Mouse (Mus musculus): ENCODE data around the gene Rab40c. TPM values are rescaled to one million over a fixed set of nuclear protein-coding genes. Genes with fewer than 3 reads are reported as not detected.
A peak's percentile ranks its signal among the peaks of the same experiment; 100 is the strongest.

The Rab40c gene
- polyA plus RNA-seq, 1 experiment = 43.4 TPM

DNA sequence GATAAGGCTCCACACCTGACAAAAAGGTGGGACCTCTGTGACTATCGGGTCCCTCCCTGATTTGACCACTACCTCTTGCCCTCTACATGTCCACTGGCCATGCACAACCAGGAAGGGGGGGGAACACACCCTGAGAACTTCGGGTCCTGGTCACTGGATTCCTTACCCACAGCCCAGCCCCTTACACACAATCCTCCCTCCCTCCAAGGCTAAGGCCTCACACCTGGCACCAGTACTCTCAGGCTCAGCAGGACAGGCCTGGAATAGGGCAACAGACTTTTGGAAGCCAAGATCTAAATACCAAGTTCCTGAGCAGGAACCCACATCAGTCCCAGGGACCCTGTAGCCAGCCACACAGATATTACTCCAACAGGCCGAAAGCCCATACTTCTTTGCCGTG is 80.6 kb downstream of the Rab40c start:
- Histone ChIP-seq H3K36me3 (ENCODE audit: control insufficient read depth, insufficient read depth, low read length) (peaks cover 35% of the 10 kb centered on the region), H3K27ac (ENCODE audit: insufficient read depth, low read depth, low read length) (peak overlapping the region; percentile 10; the same call in 1 of the 2 replicates), H3K27me3 (ENCODE audit: control insufficient read depth, insufficient read depth, low read length) (no peaks in the 10 kb centered on the region), H3K4me3 (ENCODE audit: low read depth, low read length) (no peak overlapping the region), H3K4me1 (ENCODE audit: control insufficient read depth, insufficient read depth, insufficient read length, low read length) (peaks cover 45% of the 10 kb centered on the region)
- TF ChIP-seq CTCF (IDR thresholded peaks at IDR 0.05; ENCODE audit: extremely low read depth, insufficient read length, insufficient replicate concordance, low read depth, low read length) (no peak), POLR2A (IDR thresholded peaks at IDR 0.05; ENCODE audit: low read depth, low read length) (no peak)
- WGBS = 82% methylated on average over 4 of the region's 4 CpGs

DNA sequence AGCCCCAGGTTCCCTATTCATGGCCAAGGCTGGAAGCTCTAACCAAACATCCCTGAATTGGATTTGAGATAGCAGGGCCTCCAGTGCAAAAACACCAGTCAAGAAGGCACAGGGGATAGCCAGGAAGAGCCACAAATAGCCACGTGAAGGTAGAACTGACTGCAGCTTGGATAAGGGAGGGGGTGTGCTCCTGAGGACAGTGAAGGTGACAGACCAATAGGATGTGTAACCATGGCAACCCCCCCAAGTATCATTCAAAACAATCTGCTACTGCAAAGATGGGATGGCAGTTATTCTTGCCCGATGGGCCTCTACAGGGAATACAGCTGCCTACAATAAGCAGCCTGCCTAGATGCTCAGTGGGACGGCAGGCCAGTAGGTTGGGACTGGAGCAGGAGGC is 82.0 kb downstream of the Rab40c start:
- no peaks in the 10 kb centered on the region for H3K27me3 ChIP-seq (ENCODE audit: control insufficient read depth, insufficient read depth, low read length)
- WGBS = 80% methylated on average over 3 of the region's 3 CpGs
- peaks cover 39% of the 10 kb centered on the region for H3K4me1 ChIP-seq (ENCODE audit: control insufficient read depth, insufficient read depth, insufficient read length, low read length)
- no peak overlapping the region for H3K4me3 ChIP-seq (ENCODE audit: low read depth, low read length)
- TF ChIP-seq POLR2A (IDR thresholded peaks at IDR 0.05; ENCODE audit: low read depth, low read length) (no peak), CTCF (IDR thresholded peaks at IDR 0.05; ENCODE audit: extremely low read depth, insufficient read length, insufficient replicate concordance, low read depth, low read length) (no peak)
- 0 out of 2 replicates have a peak overlapping the region, but pooled peaks have one; percentile 4 for H3K27ac ChIP-seq (ENCODE audit: insufficient read depth, low read depth, low read length)
- peaks cover 35% of the 10 kb centered on the region for H3K36me3 ChIP-seq (ENCODE audit: control insufficient read depth, insufficient read depth, low read length)

DNA sequence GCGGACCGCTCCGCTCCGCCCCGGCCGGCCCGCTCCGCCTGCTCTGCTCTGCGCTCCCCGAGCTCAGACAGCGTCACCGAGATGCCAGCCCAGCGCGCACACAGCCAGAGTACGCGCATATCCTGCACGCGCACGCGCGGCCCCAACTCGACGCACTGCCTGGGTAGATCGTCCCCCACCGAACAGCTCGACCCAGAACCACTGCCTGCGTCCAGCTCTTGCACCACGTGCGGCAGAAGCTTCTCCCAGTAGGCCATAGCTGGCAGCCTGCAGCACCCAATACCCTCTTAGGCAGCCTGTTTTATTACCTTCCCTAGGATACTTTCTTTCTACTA is 82.5 kb downstream of the Rab40c start, which contains the start of gene Rhbdl1:
Gene Rhbdl1, minus strand, starts transcription at position 220 of the 335 bp plus-strand sequence.
- Histone ChIP-seq H3K27me3 (ENCODE audit: control insufficient read depth, insufficient read depth, low read length) (no peaks in the 10 kb centered on the region), H3K4me3 (ENCODE audit: low read depth, low read length) (peak within 1 kb of the TSS; percentile 43), H3K27ac (ENCODE audit: insufficient read depth, low read depth, low read length) (0 out of 2 replicates have a peak within 1 kb of the TSS, but pooled peaks have one; percentile 4), H3K36me3 (ENCODE audit: control insufficient read depth, insufficient read depth, low read length) (peaks cover 31% of the 10 kb centered on the region), H3K4me1 (ENCODE audit: control insufficient read depth, insufficient read depth, insufficient read length, low read length) (peaks cover 39% of the 10 kb centered on the region)
- 4% methylated on average over 29 of the region's 29 CpGs for WGBS
- TF ChIP-seq CTCF (IDR thresholded peaks at IDR 0.05; ENCODE audit: extremely low read depth, insufficient read length, insufficient replicate concordance, low read depth, low read length) = no peak
- no peak for TF ChIP-seq POLR2A (IDR thresholded peaks at IDR 0.05; ENCODE audit: low read depth, low read length)

DNA sequence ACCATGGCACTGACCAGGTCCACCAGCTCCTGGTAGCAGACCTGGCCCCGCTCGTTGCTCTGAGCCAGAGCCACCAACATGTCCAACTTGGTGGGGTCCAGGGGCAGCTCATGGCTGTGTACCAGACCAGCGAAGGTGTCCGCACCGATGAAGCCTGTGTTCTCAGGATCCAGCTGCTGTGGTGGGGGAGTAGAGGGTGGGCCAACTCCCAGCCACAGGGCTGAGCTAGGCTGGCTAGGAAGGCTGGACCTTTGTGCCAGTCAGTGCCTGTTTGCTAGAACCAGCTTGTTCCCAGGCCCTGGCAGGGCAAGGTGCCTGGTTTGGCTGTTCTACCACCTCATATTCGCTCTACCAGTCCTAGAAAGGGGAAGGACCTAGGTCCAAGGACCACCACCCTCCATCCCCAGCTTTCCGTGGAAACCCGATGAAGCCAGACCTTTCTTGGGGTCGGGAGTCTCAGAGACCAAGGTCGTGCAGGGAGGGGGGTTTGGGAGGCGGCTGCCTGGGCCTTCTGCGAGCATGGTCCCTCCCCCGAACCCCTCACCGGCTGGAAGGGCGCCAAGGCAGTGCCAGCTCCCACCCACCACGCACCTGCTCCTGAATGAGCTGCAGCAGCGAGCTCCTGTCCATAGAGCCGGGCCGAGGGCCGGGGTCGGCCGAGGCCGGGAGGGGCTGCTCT is 83.0 kb downstream of the Rab40c start:
- peak overlapping the region; percentile 43 for H3K4me3 ChIP-seq (ENCODE audit: low read depth, low read length)
- no peak overlapping the region for H3K27ac ChIP-seq (ENCODE audit: insufficient read depth, low read depth, low read length)
- no peak for TF ChIP-seq CTCF (IDR thresholded peaks at IDR 0.05; ENCODE audit: extremely low read depth, insufficient read length, insufficient replicate concordance, low read depth, low read length)
- peaks cover 28% of the 10 kb centered on the region for H3K36me3 ChIP-seq (ENCODE audit: control insufficient read depth, insufficient read depth, low read length)
- H3K4me1 ChIP-seq (ENCODE audit: control insufficient read depth, insufficient read depth, insufficient read length, low read length) = peaks cover 44% of the 10 kb centered on the region
- H3K27me3 ChIP-seq (ENCODE audit: control insufficient read depth, insufficient read depth, low read length) = no peaks in the 10 kb centered on the region
- 23% methylated on average over 23 of the region's 23 CpGs for WGBS

DNA sequence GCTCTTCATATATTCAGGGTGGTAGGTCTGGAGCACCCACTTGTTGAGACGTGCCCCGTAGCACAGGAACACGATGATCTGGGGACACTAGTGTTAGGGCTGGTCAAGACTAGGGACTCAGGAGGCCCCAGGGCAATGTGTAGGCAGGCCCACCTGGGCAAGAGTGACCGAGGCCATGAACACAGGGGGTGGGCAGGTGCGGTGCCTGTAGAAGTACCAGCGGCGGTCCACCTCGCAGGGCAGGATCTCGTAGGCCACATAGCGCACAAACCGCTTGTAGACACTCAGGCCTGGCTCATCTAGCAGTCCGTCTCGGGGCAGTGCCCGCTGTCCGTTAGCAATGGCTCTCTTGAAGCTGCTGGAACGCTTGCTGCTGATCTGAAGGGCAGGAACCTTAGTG is 83.7 kb downstream of the Rab40c start:
- no peaks in the 10 kb centered on the region for H3K27me3 ChIP-seq (ENCODE audit: control insufficient read depth, insufficient read depth, low read length)
- TF ChIP-seq CTCF (IDR thresholded peaks at IDR 0.05; ENCODE audit: extremely low read depth, insufficient read length, insufficient replicate concordance, low read depth, low read length) (no peak), POLR2A (IDR thresholded peaks at IDR 0.05; ENCODE audit: low read depth, low read length) (no peak)
- H3K4me1 ChIP-seq (ENCODE audit: control insufficient read depth, insufficient read depth, insufficient read length, low read length) = peaks cover 50% of the 10 kb centered on the region
- no peak overlapping the region for H3K27ac ChIP-seq (ENCODE audit: insufficient read depth, low read depth, low read length)
- peaks cover 28% of the 10 kb centered on the region for H3K36me3 ChIP-seq (ENCODE audit: control insufficient read depth, insufficient read depth, low read length)
- 89% methylated on average over 16 of the region's 16 CpGs for WGBS
- H3K4me3 ChIP-seq (ENCODE audit: low read depth, low read length) = no peak overlapping the region

DNA sequence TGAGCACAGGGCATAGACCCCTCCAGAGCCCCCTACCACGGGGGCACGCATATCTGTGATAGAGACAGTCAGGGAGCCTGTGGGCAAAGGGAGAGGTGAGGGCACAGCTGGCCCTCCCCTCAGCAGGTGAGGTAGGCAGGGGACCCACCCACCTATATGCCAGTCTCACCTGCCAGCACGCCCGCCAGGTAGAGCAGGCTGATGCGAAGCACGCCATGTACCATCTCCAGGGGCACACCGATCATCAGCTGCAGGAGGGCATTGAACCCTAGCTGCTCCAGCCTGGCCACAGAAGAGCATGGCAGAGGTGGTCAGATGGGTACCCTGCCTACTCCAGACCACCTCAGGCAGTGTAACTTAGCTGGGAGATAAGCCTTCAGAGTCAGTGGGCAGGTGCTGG is 84.2 kb downstream of the Rab40c start:
- Histone ChIP-seq H3K36me3 (ENCODE audit: control insufficient read depth, insufficient read depth, low read length) (peaks cover 29% of the 10 kb centered on the region), H3K27me3 (ENCODE audit: control insufficient read depth, insufficient read depth, low read length) (no peaks in the 10 kb centered on the region), H3K4me1 (ENCODE audit: control insufficient read depth, insufficient read depth, insufficient read length, low read length) (peaks cover 52% of the 10 kb centered on the region), H3K4me3 (ENCODE audit: low read depth, low read length) (0 out of 2 replicates have a peak overlapping the region, but pooled peaks have one; percentile 80), H3K27ac (ENCODE audit: insufficient read depth, low read depth, low read length) (no peak overlapping the region)
- 80% methylated on average over 7 of the region's 7 CpGs for WGBS
- TF ChIP-seq POLR2A (IDR thresholded peaks at IDR 0.05; ENCODE audit: low read depth, low read length) = no peak
- TF ChIP-seq CTCF (IDR thresholded peaks at IDR 0.05; ENCODE audit: extremely low read depth, insufficient read length, insufficient replicate concordance, low read depth, low read length) = no peak

DNA sequence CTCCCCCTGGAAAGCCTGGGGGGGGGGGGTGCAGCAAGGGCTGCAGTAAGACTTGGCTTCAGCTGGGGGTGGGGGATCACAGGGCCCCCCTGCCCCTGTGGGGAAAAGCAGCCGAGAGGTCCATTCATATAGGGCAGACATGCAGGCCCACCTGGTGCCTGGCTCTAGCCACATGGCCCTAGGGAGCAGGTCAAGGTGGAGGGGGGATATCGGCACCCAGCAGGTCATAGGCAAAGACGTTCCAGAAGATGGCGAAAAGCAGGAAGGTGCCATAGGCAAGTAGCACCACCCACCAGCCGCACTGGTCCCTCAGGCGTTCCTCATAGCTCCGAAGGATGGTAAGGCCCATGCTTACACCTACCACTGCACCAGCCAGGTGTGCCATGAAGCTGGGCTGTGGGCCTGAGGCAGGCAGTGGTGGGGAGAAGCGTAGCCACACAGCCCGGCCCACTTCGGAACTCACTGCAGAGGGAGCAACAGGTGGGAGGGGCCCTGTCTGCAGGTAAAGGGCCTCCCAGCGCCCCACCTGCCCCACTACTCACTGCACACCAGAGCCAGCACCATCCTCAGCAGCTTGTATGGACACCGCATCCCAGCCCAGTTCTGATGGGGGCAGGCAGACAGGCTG is 84.8 kb downstream of the Rab40c start:
- H3K4me1 ChIP-seq (ENCODE audit: control insufficient read depth, insufficient read depth, insufficient read length, low read length) = peaks cover 52% of the 10 kb centered on the region
- no peak for TF ChIP-seq CTCF (IDR thresholded peaks at IDR 0.05; ENCODE audit: extremely low read depth, insufficient read length, insufficient replicate concordance, low read depth, low read length)
- no peak for TF ChIP-seq POLR2A (IDR thresholded peaks at IDR 0.05; ENCODE audit: low read depth, low read length)
- H3K27ac ChIP-seq (ENCODE audit: insufficient read depth, low read depth, low read length) = no peak overlapping the region

More for the DNA sequence above, 84.8 kb downstream of the Rab40c start:
- 37% methylated on average over 12 of the region's 12 CpGs for WGBS
- no peaks in the 10 kb centered on the region for H3K27me3 ChIP-seq (ENCODE audit: control insufficient read depth, insufficient read depth, low read length)
- peak overlapping the region; percentile 80 for H3K4me3 ChIP-seq (ENCODE audit: low read depth, low read length)
- peaks cover 25% of the 10 kb centered on the region for H3K36me3 ChIP-seq (ENCODE audit: control insufficient read depth, insufficient read depth, low read length)
